Mouse (Mus musculus): ENCODE data around the gene Ccdc102a.

DNA sequence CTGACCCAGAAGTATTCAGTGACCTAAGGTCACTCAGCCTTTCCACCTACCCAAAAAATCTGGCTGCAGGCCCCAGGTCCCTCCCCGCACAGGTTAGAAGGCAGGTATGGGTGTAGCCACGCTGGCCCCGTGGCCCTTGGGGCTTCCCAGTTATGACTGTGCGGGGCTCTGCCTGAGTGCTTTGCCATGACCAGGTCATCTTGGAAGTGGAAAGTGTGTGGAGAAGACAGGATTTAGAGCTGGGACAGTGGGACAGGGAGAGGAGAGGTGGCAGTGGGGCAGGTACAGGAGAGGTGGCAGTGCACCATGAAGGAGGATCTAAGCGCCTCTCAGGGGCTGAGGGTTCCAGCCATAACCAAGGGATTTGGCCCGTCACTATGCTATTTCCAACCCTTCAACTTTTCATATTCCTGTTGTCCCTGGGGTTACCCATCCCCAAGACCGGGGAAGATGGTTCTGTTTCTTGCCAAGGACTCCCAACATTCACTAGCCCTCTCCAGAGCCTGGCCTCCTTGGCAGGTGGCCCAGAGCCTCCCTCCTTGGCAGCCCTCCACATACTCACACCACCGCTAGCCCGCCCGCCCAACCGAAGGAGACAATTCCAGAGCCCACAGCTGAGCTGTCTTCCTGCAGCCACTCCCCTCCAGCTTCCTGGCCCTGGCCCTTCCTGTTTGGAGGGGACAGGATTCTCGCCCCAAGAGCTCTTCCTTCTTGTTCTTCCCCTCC lies 13.3 kb downstream of the Ccdc102a start:
- TF ChIP-seq CHD2 (IDR thresholded peaks at IDR 0.05; ENCODE audit: low read depth, low read length) = no peak
- no peak for TF ChIP-seq ZC3H11A (IDR thresholded peaks at IDR 0.05; ENCODE audit: borderline replicate concordance, low read depth, low read length)
- no peak for TF ChIP-seq HCFC1 (IDR thresholded peaks at IDR 0.05; ENCODE audit: borderline replicate concordance, insufficient read depth, low read length)
- no peak for TF ChIP-seq ZNF384 (IDR thresholded peaks at IDR 0.05; ENCODE audit: low read depth, low read length)
- no peak for TF ChIP-seq MAFK (IDR thresholded peaks at IDR 0.05; ENCODE audit: insufficient read depth, low read depth, low read length)

All from ES-E14 (cell line).